Mouse (Mus musculus) testis, adult 2 months (tissue): ENCODE results near the gene Cd200r3. TPM values are rescaled to one million over a fixed set of nuclear protein-coding genes. Genes with fewer than 3 reads are reported as not detected.

Source experiments
- H3K27ac ChIP-seq: fragments of 200-500 bp; 2 replicates; pipeline ENCODE4 v1.5.1; 2012; ENCODE audit warnings: low read depth, low read length; ENCODE audit not compliant: control insufficient read depth, insufficient read depth
- H3K27me3 ChIP-seq: fragments of 200-500 bp; 2 replicates; pipeline ENCODE4 v1.6.1; 2012; ENCODE audit warnings: mild to moderate bottlenecking, low read length, moderate library complexity; ENCODE audit not compliant: control insufficient read depth, insufficient read depth
- H3K36me3 ChIP-seq: fragments of 200-500 bp; 2 replicates; pipeline ENCODE4 v1.6.1; 2012; ENCODE audit warnings: mild to moderate bottlenecking, low read length; ENCODE audit not compliant: control insufficient read depth, insufficient read depth
- H3K4me1 ChIP-seq: fragments of 200-500 bp; 2 replicates; pipeline ENCODE4 v1.6.1; 2012; ENCODE audit warnings: low read length; ENCODE audit not compliant: control insufficient read depth, insufficient read depth
- H3K4me3 ChIP-seq: fragments of 200-500 bp; 2 replicates; pipeline ENCODE4 v1.5.1; 2012; ENCODE audit warnings: low read depth, mild to moderate bottlenecking, low read length, moderate library complexity, mixed read lengths; ENCODE audit not compliant: control insufficient read depth
- CTCF ChIP-seq: fragments of 200-500 bp; IDR thresholded peaks from 2 replicates; pipeline ENCODE4 v1.5.1; 2012; ENCODE audit warnings: low read depth, mild to moderate bottlenecking, inconsistent platforms, low read length, moderate library complexity; ENCODE audit not compliant: control insufficient read depth, insufficient read depth, insufficient replicate concordance
- POLR2A ChIP-seq: fragments of 200-500 bp; IDR thresholded peaks from 2 replicates; pipeline ENCODE4 v1.6.1; 2012; ENCODE audit warnings: low read depth, mild to moderate bottlenecking, inconsistent platforms, low read length, moderate library complexity; ENCODE audit not compliant: control insufficient read depth
- polyA plus RNA-seq: library from polyadenylated mRNA; depleted of rRNA; stranded (reverse); fragments of >200 nt; gene quantifications from 2 replicates; pipeline ENCODE4 v1.2.3, GENCODE M21; 2012; rRNA removed

The Cd200r3 gene
- polyA plus RNA-seq, 1 experiment = 0.74 TPM

DNA sequence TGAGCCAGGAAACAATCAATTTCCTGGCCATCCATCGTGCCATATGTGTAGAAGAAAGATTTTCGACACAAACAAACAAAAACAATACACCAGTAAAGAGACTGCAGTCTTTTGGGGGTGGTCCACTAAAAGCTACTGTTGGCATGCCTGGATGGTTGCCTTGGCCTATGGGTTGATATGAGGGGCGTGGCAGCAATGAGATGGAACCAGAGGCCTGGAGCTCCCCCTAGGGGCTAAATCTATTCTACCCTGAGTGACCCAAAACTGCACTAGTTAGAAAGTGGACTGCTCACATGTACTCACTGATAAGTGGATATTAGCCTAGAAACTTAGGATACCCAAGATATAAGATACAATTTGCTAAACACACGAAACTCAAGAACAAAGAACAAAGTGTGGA, 80.4 kb downstream of the Cd200r3 start:
- no peak overlapping the region for H3K4me3 ChIP-seq
- no peaks in the 10 kb centered on the region for H3K4me1 ChIP-seq
- H3K27ac ChIP-seq = no peak overlapping the region
- TF ChIP-seq CTCF (no peak; the same call in 1 of the 2 replicates), POLR2A (no peak)
- no peaks in the 10 kb centered on the region for H3K27me3 ChIP-seq
- H3K36me3 ChIP-seq = no peaks in the 10 kb centered on the region

DNA sequence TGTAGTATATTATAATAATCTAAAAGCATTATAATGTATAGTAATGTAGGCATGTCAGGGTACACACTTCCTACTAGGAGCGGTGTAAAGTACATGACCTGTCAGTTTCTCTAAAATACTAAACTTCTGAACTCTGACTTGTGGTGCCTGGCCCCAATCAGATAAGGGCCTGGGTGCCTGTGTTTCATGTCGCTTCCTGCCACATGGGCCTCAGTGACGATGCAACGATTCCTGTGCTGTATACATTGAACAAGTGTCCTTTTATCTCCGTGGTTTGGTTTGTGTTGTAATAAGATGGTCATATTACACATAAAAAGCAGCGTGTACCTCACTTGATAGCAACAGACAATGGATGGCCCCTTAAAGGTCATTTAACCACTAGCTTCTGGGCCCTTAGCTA, 81.8 kb downstream of the Cd200r3 start:
- Histone ChIP-seq H3K4me3 (no peak overlapping the region), H3K27ac (no peak overlapping the region), H3K27me3 (no peaks in the 10 kb centered on the region), H3K36me3 (no peaks in the 10 kb centered on the region), H3K4me1 (no peaks in the 10 kb centered on the region)
- no peak for TF ChIP-seq CTCF
- no peak for TF ChIP-seq POLR2A

DNA sequence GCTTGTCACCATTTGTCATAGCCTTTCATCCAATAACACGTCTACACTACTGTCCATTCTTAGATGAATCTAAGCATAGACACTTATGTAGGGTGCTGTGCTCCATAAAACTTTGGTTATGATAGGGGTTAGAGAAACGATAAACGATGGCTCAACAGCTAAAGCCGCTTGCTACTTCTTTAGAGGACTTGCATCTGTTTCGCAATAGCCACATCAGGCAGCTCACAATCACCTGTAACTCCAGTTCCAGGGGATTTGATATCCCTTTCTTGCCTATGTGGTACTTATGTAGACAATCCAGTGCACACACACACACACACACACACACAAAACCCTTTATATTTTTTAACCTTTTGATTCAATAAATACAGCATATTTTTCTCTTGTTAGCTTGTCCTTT, 85.6 kb downstream of the Cd200r3 start:
- TF ChIP-seq POLR2A (no peak), CTCF (no peak)
- Histone ChIP-seq H3K36me3 (no peaks in the 10 kb centered on the region), H3K4me3 (no peak overlapping the region), H3K4me1 (no peaks in the 10 kb centered on the region), H3K27ac (no peak overlapping the region), H3K27me3 (no peaks in the 10 kb centered on the region)

DNA sequence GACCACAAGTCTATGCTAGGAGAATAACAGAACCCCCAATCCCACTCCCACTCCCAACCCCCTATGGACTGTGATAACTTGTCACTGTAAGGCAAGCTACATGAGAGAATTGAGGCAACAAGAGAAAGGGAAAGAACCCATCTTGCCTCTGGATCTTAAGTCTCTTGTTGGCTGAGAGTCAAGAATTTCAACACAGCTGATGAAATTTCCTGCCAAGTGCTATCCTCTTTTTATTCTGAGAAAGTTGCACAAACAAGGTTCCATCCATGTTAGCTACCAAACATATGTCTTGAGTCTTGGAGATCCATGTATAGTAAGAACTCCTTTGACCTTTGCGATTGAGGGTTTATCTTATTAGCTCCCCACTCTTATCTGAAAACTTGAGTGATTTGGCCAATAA, 86.0 kb downstream of the Cd200r3 start:
- no peaks in the 10 kb centered on the region for H3K4me1 ChIP-seq
- H3K36me3 ChIP-seq = no peaks in the 10 kb centered on the region
- H3K4me3 ChIP-seq = no peak overlapping the region
- no peaks in the 10 kb centered on the region for H3K27me3 ChIP-seq
- TF ChIP-seq CTCF = no peak
- TF ChIP-seq POLR2A = no peak
- no peak overlapping the region for H3K27ac ChIP-seq

DNA sequence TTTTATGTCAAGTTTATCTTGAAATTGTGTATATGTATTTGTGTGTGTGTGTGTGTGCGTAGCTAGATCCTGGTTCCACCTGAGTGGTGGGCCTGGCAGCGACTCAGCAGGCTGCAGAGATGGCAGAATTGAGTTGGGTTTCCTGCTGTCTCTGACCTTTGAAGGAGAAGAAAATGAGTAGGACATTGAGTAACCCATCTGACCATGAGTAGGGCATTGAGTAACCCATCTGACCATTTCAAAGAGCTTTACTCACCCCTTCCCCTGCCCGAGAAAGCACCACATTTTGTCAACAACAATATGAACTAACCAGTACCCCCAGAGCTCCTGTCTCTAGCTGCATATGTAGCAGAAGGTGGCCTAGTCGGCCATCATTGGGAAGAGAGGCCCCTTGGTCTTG, 86.6 kb downstream of the Cd200r3 start:
- Histone ChIP-seq H3K27ac (no peak overlapping the region), H3K27me3 (no peaks in the 10 kb centered on the region), H3K36me3 (no peaks in the 10 kb centered on the region), H3K4me3 (no peak overlapping the region), H3K4me1 (no peaks in the 10 kb centered on the region)
- TF ChIP-seq POLR2A = no peak
- TF ChIP-seq CTCF = no peak

DNA sequence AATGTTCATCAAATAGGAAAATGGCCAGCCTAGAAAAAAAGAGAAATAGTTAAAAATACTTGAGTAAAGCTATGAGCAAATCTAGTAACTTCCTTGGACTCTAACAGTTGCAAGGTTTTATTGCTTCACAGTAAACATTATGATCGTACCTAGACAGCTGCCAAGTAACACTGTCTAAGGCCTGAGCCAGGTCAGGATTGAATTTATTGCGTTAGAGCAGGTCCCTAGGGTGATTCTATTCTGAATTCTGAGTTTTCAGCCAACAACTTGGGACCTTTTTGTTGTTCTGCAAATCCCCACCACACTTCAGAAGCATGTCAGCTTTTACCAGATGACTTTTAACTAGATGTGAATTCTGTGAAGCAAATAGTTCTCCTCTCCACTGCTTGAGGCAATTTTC, 87.3 kb downstream of the Cd200r3 start:
- Histone ChIP-seq H3K36me3 (no peaks in the 10 kb centered on the region), H3K4me1 (no peaks in the 10 kb centered on the region)
- TF ChIP-seq CTCF = no peak
- TF ChIP-seq POLR2A = no peak

More for the DNA sequence above, 87.3 kb downstream of the Cd200r3 start:
- H3K27ac ChIP-seq = no peak overlapping the region
- no peak overlapping the region for H3K4me3 ChIP-seq
- no peaks in the 10 kb centered on the region for H3K27me3 ChIP-seq

Other genes starting within 250 kb of the Cd200r3 start
- 2.9 and 3.7 TPM in 2 replicates for gene Nepro, start 219.4 kb upstream of the Cd200r3 start, polyA plus RNA-seq
- gene Gtpbp8, start 197.3 kb upstream of the Cd200r3 start, polyA plus RNA-seq = 2.8 and 3.0 TPM in 2 replicates
- not detected in 2 replicates for gene Cd200r1, start 177.9 kb upstream of the Cd200r3 start, polyA plus RNA-seq
- gene Cd200r4, start 131.9 kb upstream of the Cd200r3 start, polyA plus RNA-seq = not detected in 2 replicates
- 0.07 TPM in 1 of 2 replicates, not detected in the other for gene Cd200r2, start 76.6 kb upstream of the Cd200r3 start, polyA plus RNA-seq
- gene Ccdc80, start 149.7 kb downstream of the Cd200r3 start, polyA plus RNA-seq = 0.77 and 1.4 TPM in 2 replicates
- 47.7 and 65.0 TPM in 2 replicates for gene Slc35a5, start 215.0 kb downstream of the Cd200r3 start, polyA plus RNA-seq
- 9.6 and 11.2 TPM in 2 replicates for gene Atg3, start 215.1 kb downstream of the Cd200r3 start, polyA plus RNA-seq